Mouse (Mus musculus) liver, postnatal 0 days (tissue): Measurements from ENCODE around the gene Gm11020.
"Not testable (repeated sequence)": the region's sequence is repeated elsewhere in the genome, so short reads cannot be mapped to it uniquely, and the experiment has no call there.

Experiments
- CTCF ChIP-seq: sonication (generic); IDR thresholded peaks from 2 replicates; pipeline ENCODE4 v1.5.1; 2016; ENCODE audit warnings: antibody characterized with exemption, low read depth
- EP300 ChIP-seq: IDR thresholded peaks from 2 replicates; pipeline ENCODE4 v1.6.1; 2016; ENCODE audit warnings: antibody characterized with exemption, low read depth, mild to moderate bottlenecking

DNA sequence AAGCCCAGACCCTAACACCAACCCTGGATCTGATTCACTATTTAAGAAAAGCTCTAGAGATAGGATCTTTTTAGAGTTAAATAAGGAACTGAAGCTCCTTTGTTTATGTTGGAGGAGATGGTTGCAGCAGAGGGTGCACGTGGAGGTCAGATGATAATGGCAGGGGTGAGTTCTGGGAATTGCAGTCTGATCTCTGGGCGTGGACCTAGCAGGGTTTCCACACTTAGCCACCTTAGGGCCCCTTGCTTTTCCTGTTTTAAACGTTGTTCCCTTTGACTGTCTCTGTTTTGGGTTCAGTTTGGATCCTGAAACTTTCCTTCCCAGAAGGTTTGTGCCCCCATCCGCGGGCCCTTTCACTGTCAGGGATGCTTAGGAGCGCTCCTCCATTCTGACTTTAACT is 13.0 kb upstream of the Gm11020 start:
- not testable (repeated sequence) for TF ChIP-seq CTCF, EP300
